Mouse (Mus musculus) embryonic fibroblast, embryonic 13.5 days (primary cell): ENCODE measurements around the gene Pole.

Source experiments
- CTCF ChIP-seq: IDR thresholded peaks from 2 replicates; pipeline ENCODE4 v1.5.1; 2011; ENCODE audit warnings: mild to moderate bottlenecking, control low read depth, low read length, moderate library complexity, borderline replicate concordance; ENCODE audit not compliant: insufficient read depth
- POLR2A ChIP-seq: IDR thresholded peaks from 2 replicates; pipeline ENCODE4 v1.6.1; 2011; ENCODE audit warnings: low read depth, mild to moderate bottlenecking, control low read depth, low read length, moderate library complexity

GRCm38 (mm10) chr5:110276391-110276790 is 9.7 kb upstream of the Pole start:
- TF ChIP-seq CTCF, result no peak
- TF ChIP-seq POLR2A, result no peak
